Comparison of ENCODE assay signal across 16 mouse cellular contexts in the genomic region with DNA sequence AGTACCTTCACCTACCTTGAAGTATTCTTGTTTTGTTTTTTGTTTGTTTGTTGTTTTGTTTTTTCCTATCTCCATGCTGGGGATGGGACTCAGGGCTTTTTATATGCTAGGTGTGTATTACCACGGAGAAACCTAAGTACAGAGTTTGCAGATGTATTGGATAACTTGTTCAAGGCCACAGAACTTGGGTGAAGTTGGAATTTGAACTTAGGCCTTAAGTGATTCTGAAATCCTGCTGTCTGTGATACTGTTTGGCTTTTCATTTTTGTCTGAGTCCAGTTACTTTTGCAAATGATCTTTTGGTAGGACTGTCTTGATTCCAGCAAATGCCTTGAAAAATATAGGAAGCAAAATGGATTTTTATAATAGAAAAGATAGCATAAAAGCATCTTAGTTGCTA.
"Had no signal": no experiment of that assay in that cellular context is flagged by ENCODE, and none has a peak within 500 bp of the region (broad histone marks: within the 10 kb centered on the region; RNA-seq: fewer than 3 reads in every experiment).

No protein-coding gene starts in this region.

- H3K27ac ChIP-seq: lung, embryonic 15.5 days; macrophage; midbrain, embryonic 12.5 days; neural tube, embryonic 12.5 days; stomach, embryonic 15.5 days; stomach, postnatal 0 days had no signal

- DNase-seq: lung, adult 2 months; lung, postnatal 14 days; lung, postnatal 36 days; midbrain, embryonic 14.5 days; right cerebral cortex, postnatal 14 days; thymus, adult 2 months; thymus, postnatal 25 days; thymus, postnatal 4 days had no signal

- H3K4me3 ChIP-seq: lung, embryonic 15.5 days; megakaryocyte, embryonic 14.5 days; midbrain, embryonic 12.5 days; neural tube, embryonic 12.5 days; stomach, embryonic 15.5 days had no signal

- H3K9me3 ChIP-seq: lung, embryonic 15.5 days; megakaryocyte, embryonic 14.5 days; midbrain, embryonic 12.5 days; neural tube, embryonic 12.5 days; stomach, embryonic 15.5 days had no signal

- H3K4me2 ChIP-seq: lung, embryonic 15.5 days; midbrain, embryonic 12.5 days; neural tube, embryonic 12.5 days; stomach, embryonic 15.5 days had no signal

- H3K9ac ChIP-seq: lung, embryonic 15.5 days; midbrain, embryonic 12.5 days; neural tube, embryonic 12.5 days; stomach, embryonic 15.5 days had no signal

- H3K36me3 ChIP-seq: lung, embryonic 15.5 days; midbrain, embryonic 12.5 days; neural tube, embryonic 12.5 days; stomach, embryonic 15.5 days had no signal

- ATAC-seq: lung, postnatal 0 days had no signal

- H3K27me3 ChIP-seq: lung, embryonic 15.5 days; megakaryocyte, embryonic 14.5 days; midbrain, embryonic 12.5 days; neural tube, embryonic 12.5 days; stomach, embryonic 15.5 days had no signal
